Comparison of ENCODE assay signal across 15 mouse cellular contexts in genomic region chr1:120085696-120086095, GRCm38 (mm10). TPM values are rescaled to one million over a fixed set of nuclear protein-coding genes. Genes with fewer than 3 reads are reported as not detected.
DNase-seq lines count a peak whose midpoint lies in the region; ATAC-seq lines count a peak whose summit lies in the region.
"Had no signal": no experiment of that assay in that cellular context is flagged by ENCODE, and none has a peak within 500 bp of the region (broad histone marks: within the 10 kb centered on the region; RNA-seq: fewer than 3 reads in every experiment).

No protein-coding gene starts in this region.

- H3K9ac ChIP-seq in intestine, embryonic 16.5 days (ENCODE audit: low read depth, low read length) = 0 out of 2 replicates have a peak overlapping the region, but pooled peaks have one; percentile 33
- no peak overlapping the region for H3K9ac ChIP-seq in kidney, embryonic 15.5 days
- H3K9ac ChIP-seq: embryonic facial prominence, embryonic 12.5 days; forebrain, embryonic 15.5 days; hindbrain, embryonic 13.5 days had no signal

- H3K4me3 ChIP-seq in intestine, embryonic 16.5 days (ENCODE audit: low read length) = no peak overlapping the region
- H3K4me3 ChIP-seq in kidney, embryonic 15.5 days (replicated peaks) = no peak overlapping the region
- H3K4me3 ChIP-seq: embryonic facial prominence, embryonic 12.5 days; forebrain, embryonic 15.5 days; hindbrain, embryonic 13.5 days had no signal

- peaks cover 34% of the 10 kb centered on the region for H3K4me1 ChIP-seq in intestine, embryonic 16.5 days (ENCODE audit: control insufficient read depth, insufficient read depth, low read length)
- H3K4me1 ChIP-seq in kidney, embryonic 15.5 days = peaks cover 14% of the 10 kb centered on the region
- H3K4me1 ChIP-seq: forebrain, embryonic 15.5 days; hindbrain, embryonic 13.5 days had no signal

- 68% methylated on average over 3 of the region's 3 CpGs for WGBS in intestine, embryonic 16.5 days
- 62% methylated on average over 3 of the region's 3 CpGs for WGBS in kidney, embryonic 15.5 days

- no peaks in the 10 kb centered on the region for H3K36me3 ChIP-seq in intestine, embryonic 16.5 days (ENCODE audit: control insufficient read depth, insufficient read depth, low read length)
- H3K36me3 ChIP-seq in kidney, embryonic 15.5 days = no peaks in the 10 kb centered on the region
- H3K36me3 ChIP-seq: embryonic facial prominence, embryonic 12.5 days; forebrain, embryonic 15.5 days; hindbrain, embryonic 13.5 days had no signal

- no peaks in the 10 kb centered on the region for H3K27me3 ChIP-seq in intestine, embryonic 16.5 days (replicated peaks; ENCODE audit: control insufficient read depth, insufficient read depth, low read length)
- no peaks in the 10 kb centered on the region for H3K27me3 ChIP-seq in kidney, embryonic 15.5 days
- H3K27me3 ChIP-seq: forebrain, embryonic 15.5 days; hindbrain, embryonic 13.5 days had no signal

- peak; percentile 37 for ATAC-seq in intestine, embryonic 16.5 days
- no peak for ATAC-seq in kidney, embryonic 15.5 days (replicated peaks; ENCODE audit: low FRiP score)
- ATAC-seq: forebrain, embryonic 15.5 days had no signal

- H3K9me3 ChIP-seq in intestine, embryonic 16.5 days (ENCODE audit: control insufficient read depth, low read length) = no peaks in the 10 kb centered on the region
- no peaks in the 10 kb centered on the region for H3K9me3 ChIP-seq in kidney, embryonic 15.5 days (replicated peaks)
- H3K9me3 ChIP-seq: embryonic facial prominence, embryonic 12.5 days; forebrain, embryonic 15.5 days; hindbrain, embryonic 13.5 days had no signal

- H3K27ac ChIP-seq in intestine, embryonic 16.5 days (ENCODE audit: low read length) = peak overlapping the region; percentile 77
- H3K27ac ChIP-seq in kidney, embryonic 15.5 days = no peak overlapping the region
- H3K27ac ChIP-seq: embryonic facial prominence, embryonic 12.5 days; forebrain, embryonic 15.5 days; hindbrain, embryonic 13.5 days had no signal

- peak; percentile 91 for DNase-seq in ES-CJ7 (ENCODE audit: low read depth, low spot score)
- DNase-seq in ZHBTc4 (ENCODE audit: low read depth, low spot score) = peak; percentile 93
- DNase-seq in heart, postnatal 4 days = no peak
- no peak for DNase-seq in heart, adult 18-20 months
- DNase-seq: adrenal gland, postnatal 10 days; cerebellum, adult 11 months; cerebellum, adult 8-10 months; cerebellum, postnatal 14 days; heart, postnatal 10 days; kidney, adult 11 months had no signal

- 0 out of 2 replicates have a peak overlapping the region, but pooled peaks have one; percentile 17 for H3K4me2 ChIP-seq in intestine, embryonic 16.5 days (ENCODE audit: low read depth, low read length)
- no peak overlapping the region for H3K4me2 ChIP-seq in kidney, embryonic 15.5 days
- H3K4me2 ChIP-seq: embryonic facial prominence, embryonic 12.5 days; forebrain, embryonic 15.5 days; hindbrain, embryonic 13.5 days had no signal

RNA-seq across cellular contexts. Expression of gene Tmem37, which starts 11.8 kb away (rescaled TPM):
- 108 and 129 TPM in 2 replicates for polyA plus RNA-seq in intestine, embryonic 16.5 days (2015; fragmentation: Nextera tagmentation; extraction: Ambion mirVana)
- polyA plus RNA-seq in kidney, embryonic 15.5 days (2015; fragmentation: Nextera tagmentation; extraction: Ambion mirVana) = 51.3 and 53.6 TPM in 2 replicates
- 1 to 10 TPM; 3.6 to 5.5 TPM for total RNA-seq in heart, postnatal 4 days (2021)
- 1 to 10 TPM; 7.0 to 8.0 TPM for total RNA-seq in heart, adult 18-20 months (2021)

RNA-seq across cellular contexts. Expression of gene Dbi, which starts 35.2 kb away (rescaled TPM):
- polyA plus RNA-seq in intestine, embryonic 16.5 days (2015; fragmentation: Nextera tagmentation; extraction: Ambion mirVana) = 1,842 and 2,069 TPM in 2 replicates
- polyA plus RNA-seq in kidney, embryonic 15.5 days (2015; fragmentation: Nextera tagmentation; extraction: Ambion mirVana) = 696 and 764 TPM in 2 replicates
- total RNA-seq in heart, postnatal 4 days (2021) = 100 to 1,000 TPM; 404 to 419 TPM
- 100 to 1,000 TPM; 307 to 318 TPM for total RNA-seq in heart, adult 18-20 months (2021)

RNA-seq across cellular contexts. Expression of gene 3110009E18Rik, which starts 35.3 kb away (rescaled TPM):
- polyA plus RNA-seq in intestine, embryonic 16.5 days (2015; fragmentation: Nextera tagmentation; extraction: Ambion mirVana) = 13.2 and 14.6 TPM in 2 replicates
- 19.7 and 22.1 TPM in 2 replicates for polyA plus RNA-seq in kidney, embryonic 15.5 days (2015; fragmentation: Nextera tagmentation; extraction: Ambion mirVana)
- total RNA-seq in heart, postnatal 4 days (2021) = 10 to 100 TPM in 1 of 2 experiments, 1 to 10 TPM in 1; 6.6 to 10.3 TPM
- 1 to 10 TPM; 6.2 to 6.4 TPM for total RNA-seq in heart, adult 18-20 months (2021)

Comparison
In these comparisons a context has a peak if more than half of its experiments do, and no peak if none do; other contexts are left out.
1. DNase-seq: peak in ES-CJ7 (single experiment) and ZHBTc4 (single experiment); none in heart, postnatal 4 days (single experiment) and heart, adult 18-20 months (0 of 2).